Mouse (Mus musculus): Measurements from ENCODE around the gene Kcnrg. TPM values are rescaled to one million over a fixed set of nuclear protein-coding genes. Genes with fewer than 3 reads are reported as not detected.

Kcnrg gene
- polyA plus RNA-seq, 1 experiment from 2014 or later, result 0.49 TPM

- Histone ChIP-seq H3K4me1 (ENCODE audit: control insufficient read depth, insufficient read depth, low read length) (no peaks in the 10 kb centered on the region), H3K9me3 (ENCODE audit: control insufficient read depth, low read length) (no peaks in the 10 kb centered on the region), H3K27ac (ENCODE audit: low read depth, low read length) (peak overlapping the region; percentile 91), H3K4me2 (peak overlapping the region; percentile 64), H3K9ac (ENCODE audit: low read length) (peak overlapping the region; percentile 96), H3K4me3 (ENCODE audit: low read depth, low read length) (peak overlapping the region; percentile 91), H3K27me3 (ENCODE audit: control insufficient read depth, insufficient read depth, low read length) (no peaks in the 10 kb centered on the region), H3K36me3 (ENCODE audit: control insufficient read depth, insufficient read depth, low read length) (no peaks in the 10 kb centered on the region)
- 3% methylated on average over 62 of the region's 62 CpGs for WGBS
- peak; percentile 93 for ATAC-seq (ENCODE audit: low FRiP score)
- peak; percentile 100 for DNase-seq (ENCODE audit: low spot score, missing footprints)
These were observed 41.6 kb downstream of the Kcnrg start for GRCm38 (mm10) chr14:61648685-61649504.

- Histone ChIP-seq H3K4me3 (ENCODE audit: low read depth, low read length) (no peak overlapping the region), H3K27me3 (ENCODE audit: control insufficient read depth, insufficient read depth, low read length) (no peaks in the 10 kb centered on the region), H3K27ac (ENCODE audit: low read depth, low read length) (no peak overlapping the region), H3K4me2 (no peak overlapping the region), H3K9ac (ENCODE audit: low read length) (no peak overlapping the region), H3K9me3 (ENCODE audit: control insufficient read depth, low read length) (no peaks in the 10 kb centered on the region), H3K4me1 (ENCODE audit: control insufficient read depth, insufficient read depth, low read length) (no peaks in the 10 kb centered on the region), H3K36me3 (ENCODE audit: control insufficient read depth, insufficient read depth, low read length) (no peaks in the 10 kb centered on the region)
- WGBS, result 44% methylated on average over 9 of the region's 9 CpGs
- ATAC-seq (ENCODE audit: low FRiP score) (no peak), DNase-seq (ENCODE audit: low spot score, missing footprints) (peak; percentile 93)
These were observed 43.2 kb downstream of the Kcnrg start for GRCm38 (mm10) chr14:61650291-61650960.

- Histone ChIP-seq H3K4me2 (no peak overlapping the region), H3K4me3 (ENCODE audit: low read depth, low read length) (no peak overlapping the region), H3K9ac (ENCODE audit: low read length) (no peak overlapping the region), H3K9me3 (ENCODE audit: control insufficient read depth, low read length) (no peaks in the 10 kb centered on the region), H3K27ac (ENCODE audit: low read depth, low read length) (no peak overlapping the region), H3K27me3 (ENCODE audit: control insufficient read depth, insufficient read depth, low read length) (no peaks in the 10 kb centered on the region), H3K36me3 (ENCODE audit: control insufficient read depth, insufficient read depth, low read length) (no peaks in the 10 kb centered on the region), H3K4me1 (ENCODE audit: control insufficient read depth, insufficient read depth, low read length) (no peaks in the 10 kb centered on the region)
- no peak for DNase-seq (ENCODE audit: low spot score, missing footprints)
- 53% methylated on average over 2 of the region's 2 CpGs for WGBS
- ATAC-seq (ENCODE audit: low FRiP score), result no peak
These were observed 49.2 kb downstream of the Kcnrg start for GRCm38 (mm10) chr14:61656469-61656868.

GRCm38 (mm10) chr14:61661496-61661895 is 54.2 kb downstream of the Kcnrg start:
- ATAC-seq (ENCODE audit: low FRiP score), result no peak
- H3K36me3 ChIP-seq (ENCODE audit: control insufficient read depth, insufficient read depth, low read length), result no peaks in the 10 kb centered on the region
- no peak overlapping the region for H3K9ac ChIP-seq (ENCODE audit: low read length)
- no peak for DNase-seq (ENCODE audit: low spot score, missing footprints)
- H3K4me2 ChIP-seq, result no peak overlapping the region
- H3K4me1 ChIP-seq (ENCODE audit: control insufficient read depth, insufficient read depth, low read length), result no peaks in the 10 kb centered on the region
- no peaks in the 10 kb centered on the region for H3K27me3 ChIP-seq (ENCODE audit: control insufficient read depth, insufficient read depth, low read length)
- H3K27ac ChIP-seq (ENCODE audit: low read depth, low read length), result no peak overlapping the region
- H3K9me3 ChIP-seq (ENCODE audit: control insufficient read depth, low read length), result no peaks in the 10 kb centered on the region
- 85% methylated on average over 1 of the region's 1 CpGs for WGBS
- H3K4me3 ChIP-seq (ENCODE audit: low read depth, low read length), result no peak overlapping the region

- H3K4me3 ChIP-seq (ENCODE audit: low read depth, low read length), result no peak overlapping the region
- no peak overlapping the region for H3K9ac ChIP-seq (ENCODE audit: low read length)
- no peaks in the 10 kb centered on the region for H3K4me1 ChIP-seq (ENCODE audit: control insufficient read depth, insufficient read depth, low read length)
- no peaks in the 10 kb centered on the region for H3K36me3 ChIP-seq (ENCODE audit: control insufficient read depth, insufficient read depth, low read length)
- H3K27ac ChIP-seq (ENCODE audit: low read depth, low read length), result no peak overlapping the region
- ATAC-seq (ENCODE audit: low FRiP score), result no peak
- WGBS, result 86% methylated on average over 8 of the region's 8 CpGs
- H3K9me3 ChIP-seq (ENCODE audit: control insufficient read depth, low read length), result no peaks in the 10 kb centered on the region
- no peak overlapping the region for H3K4me2 ChIP-seq
- no peak for DNase-seq (ENCODE audit: low spot score, missing footprints)
- H3K27me3 ChIP-seq (ENCODE audit: control insufficient read depth, insufficient read depth, low read length), result no peaks in the 10 kb centered on the region
These were observed 55.0 kb downstream of the Kcnrg start for GRCm38 (mm10) chr14:61662307-61662706.

MicroRNA genes within 50 kb of the gene (microRNA counts, 519-probe panel; counts per million panel counts)
- microRNA mmu-miR-15a (7,169 counts per million, percentile 93 among the panel's probes with 10 or more counts), microRNA mmu-miR-16 (8,136 counts per million, percentile 98 among the panel's probes with 10 or more counts)

Small RNA genes lying within 50 kb of the gene (microRNA-seq; reads per million reads assigned to microRNA genes)
- 11,144 reads per million, percentile 96 among the genes with 10 or more reads in this experiment for gene Mir15a
- 3,429 reads per million, percentile 87 among the genes with 10 or more reads in this experiment for gene Mir16-1

Other genes starting within 250 kb of the Kcnrg start
- gene Ebpl, start 247.0 kb upstream of the Kcnrg start, polyA plus RNA-seq (2014; fragmentation: Nextera tagmentation; extraction: Ambion mirVana), result 9.8 and 10.6 TPM in 2 replicates
- gene Kpna3, start 167.6 kb upstream of the Kcnrg start, polyA plus RNA-seq (2014; fragmentation: Nextera tagmentation; extraction: Ambion mirVana), result 110 and 116 TPM in 2 replicates
- 16.2 and 19.8 TPM in 2 replicates for gene Spryd7, start 50.6 kb upstream of the Kcnrg start, polyA plus RNA-seq (2014; fragmentation: Nextera tagmentation; extraction: Ambion mirVana)
- gene Trim13, start 9.2 kb upstream of the Kcnrg start, polyA plus RNA-seq (2014; fragmentation: Nextera tagmentation; extraction: Ambion mirVana), result 28.7 and 30.6 TPM in 2 replicates

Data from midbrain, embryonic 11.5 days (tissue).